Mouse (Mus musculus) megakaryocyte, embryonic 14.5 days (primary cell): Measurements from ENCODE around the gene Tmem25. TPM values are rescaled to one million over a fixed set of nuclear protein-coding genes. Genes with fewer than 3 reads are reported as not detected.

Source experiments
- H3K27me3 ChIP-seq: replicated peaks from 2 replicates; pipeline ENCODE3; 2012; ENCODE audit warnings: inconsistent platforms
- H3K36me3 ChIP-seq: replicated peaks from 2 replicates; pipeline ENCODE3; 2012; ENCODE audit warnings: low read length, inconsistent platforms, mixed read lengths
- H3K4me1 ChIP-seq: 2 replicates; pipeline ENCODE4 v1.6.1; 2012; ENCODE audit warnings: inconsistent platforms
- H3K4me3 ChIP-seq: replicated peaks from 2 replicates; pipeline ENCODE3; 2012; ENCODE audit warnings: moderate library complexity, mild to moderate bottlenecking, inconsistent platforms
- H3K9me3 ChIP-seq: 2 replicates; pipeline ENCODE4 v1.6.1; 2012; ENCODE audit warnings: inconsistent platforms
- FLI1 ChIP-seq: IDR thresholded peaks from 2 replicates; pipeline ENCODE4 v1.6.1; 2012; ENCODE audit warnings: low read length, inconsistent platforms, mixed read lengths
- GATA1 ChIP-seq: IDR thresholded peaks from 3 replicates; pipeline ENCODE4 v1.6.1; 2012; ENCODE audit warnings: mixed read lengths, low read length, inconsistent platforms, borderline replicate concordance
- polyA plus RNA-seq: library from polyadenylated mRNA; stranded (reverse); fragments of >175 nt; gene quantifications from 2 replicates; pipeline ENCODE4 v1.2.3, GENCODE M21; 2012; ENCODE audit warnings: low replicate concordance; ENCODE audit not compliant: insufficient read depth

Tmem25 gene
- polyA plus RNA-seq = not detected in 2 replicates

DNA sequence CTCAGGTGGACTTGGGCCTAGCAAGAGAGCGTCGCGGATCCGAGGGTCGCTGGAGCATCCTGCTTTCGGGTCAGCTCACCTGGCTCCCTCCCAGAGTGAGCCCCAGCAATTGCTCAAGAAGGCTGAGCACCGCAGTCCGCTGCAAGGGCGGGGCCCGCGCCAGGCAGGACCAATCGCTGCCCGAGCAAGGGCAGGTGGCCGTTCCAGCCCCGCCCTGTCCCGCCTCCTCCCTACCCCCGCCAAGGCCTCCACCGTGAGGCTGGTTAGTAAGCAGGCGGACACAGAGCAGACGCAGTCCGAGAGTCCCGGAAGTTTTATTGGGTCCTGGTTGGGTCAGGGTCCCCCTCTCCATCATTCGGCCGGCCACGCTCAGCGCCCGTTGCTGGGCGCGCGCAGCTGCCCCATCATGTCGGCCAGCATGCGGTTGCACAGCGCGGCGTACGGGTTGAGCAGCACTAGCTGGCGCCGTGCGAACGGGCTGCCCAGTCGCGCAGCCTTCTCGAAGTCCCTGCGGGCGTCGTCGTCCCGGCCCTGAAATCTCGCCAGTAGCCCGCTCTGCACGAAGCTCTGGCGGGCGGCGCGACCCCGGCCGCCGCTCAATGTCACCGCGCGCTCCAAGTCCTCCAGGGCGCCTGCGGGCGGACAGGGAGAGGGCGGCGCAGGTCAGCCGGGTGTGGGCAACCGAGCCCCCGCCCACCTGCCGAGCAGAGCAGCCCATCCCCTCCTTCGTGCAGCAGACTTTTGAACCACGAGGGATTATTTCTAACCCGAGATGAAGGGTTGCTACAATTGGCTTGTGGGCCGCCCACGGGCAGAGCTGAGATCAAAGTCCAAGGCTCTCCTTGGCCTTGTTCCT, at the start of gene Tmem25:
Tmem25 (minus strand) TSS at position 206 of the 856 bp plus-strand sequence.
- Histone ChIP-seq H3K4me3 (peak within 1 kb of the TSS; percentile 93), H3K27me3 (peaks cover 62% of the 10 kb centered on the region), H3K4me1 (peaks cover 24% of the 10 kb centered on the region), H3K36me3 (peaks cover 3% of the 10 kb centered on the region), H3K9me3 (no peaks in the 10 kb centered on the region)
- TF ChIP-seq FLI1 (no peak), GATA1 (no peak)

DNA sequence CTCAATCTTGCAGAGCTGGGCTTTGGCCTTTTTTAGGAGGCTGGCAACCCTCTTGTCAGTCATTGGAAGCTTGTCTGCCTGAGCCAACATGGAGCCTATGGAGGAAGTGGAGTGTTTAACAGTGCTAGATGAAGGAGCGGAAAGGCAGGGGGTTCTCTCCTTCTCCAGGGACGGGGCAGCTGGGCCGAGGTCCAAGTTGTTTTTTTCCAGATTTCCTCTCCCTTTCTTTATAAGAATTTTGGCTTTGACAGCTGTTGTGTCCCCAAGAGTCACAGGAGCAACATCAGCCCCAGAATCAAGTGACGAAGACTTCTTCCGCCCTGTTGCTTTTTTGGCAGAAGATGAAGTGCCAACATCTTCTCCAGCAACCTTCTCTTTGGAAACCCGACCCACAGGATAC, 48.3 kb upstream of the Tmem25 start:
- peaks cover 98% of the 10 kb centered on the region for H3K36me3 ChIP-seq
- TF ChIP-seq FLI1 (no peak), GATA1 (no peak)
- H3K9me3 ChIP-seq = no peaks in the 10 kb centered on the region
- H3K27me3 ChIP-seq = no peaks in the 10 kb centered on the region
- H3K4me3 ChIP-seq = no peak overlapping the region
- peaks cover 10% of the 10 kb centered on the region for H3K4me1 ChIP-seq

DNA sequence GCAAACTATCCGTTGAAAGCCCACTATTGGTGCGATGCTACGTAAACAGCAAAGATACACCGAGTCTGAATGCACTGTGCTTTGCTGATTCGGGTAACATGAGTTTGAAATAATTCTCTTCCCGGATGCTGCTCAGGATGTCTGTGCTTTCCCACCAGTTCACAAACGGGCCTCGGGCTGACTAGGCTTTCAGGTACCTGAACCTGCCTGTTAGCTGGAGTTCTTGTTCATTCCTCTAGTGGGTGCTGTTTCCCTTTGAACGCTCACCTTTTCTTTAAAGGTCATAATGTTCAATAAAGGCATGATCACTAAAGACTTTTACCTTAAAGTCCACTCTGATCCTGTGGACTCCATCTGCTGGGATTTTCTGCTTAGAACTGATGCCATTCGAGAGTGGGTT, 42.1 kb upstream of the Tmem25 start:
- H3K4me1 ChIP-seq = peaks cover 26% of the 10 kb centered on the region
- H3K36me3 ChIP-seq = peaks cover 98% of the 10 kb centered on the region

GRCm38 (mm10) chr9:44836439-44836838, 37.3 kb upstream of the Tmem25 start:
- Histone ChIP-seq H3K4me1 (peaks cover 22% of the 10 kb centered on the region), H3K9me3 (no peaks in the 10 kb centered on the region), H3K27me3 (no peaks in the 10 kb centered on the region), H3K36me3 (peaks cover 98% of the 10 kb centered on the region), H3K4me3 (no peak overlapping the region)
- TF ChIP-seq GATA1 (no peak), FLI1 (no peak)

More for the DNA sequence above, 42.1 kb upstream of the Tmem25 start:
- TF ChIP-seq FLI1 (no peak), GATA1 (no peak)
- Histone ChIP-seq H3K4me3 (no peak overlapping the region), H3K27me3 (no peaks in the 10 kb centered on the region), H3K9me3 (no peaks in the 10 kb centered on the region)

GRCm38 (mm10) chr9:44832356-44832755, 33.2 kb upstream of the Tmem25 start:
- TF ChIP-seq FLI1 = no peak
- TF ChIP-seq GATA1 = no peak
- Histone ChIP-seq H3K4me1 (peaks cover 13% of the 10 kb centered on the region; the same call in 1 of the 2 replicates), H3K4me3 (no peak overlapping the region), H3K27me3 (no peaks in the 10 kb centered on the region), H3K9me3 (no peaks in the 10 kb centered on the region), H3K36me3 (peaks cover 100% of the 10 kb centered on the region)

- TF ChIP-seq GATA1 (no peak), FLI1 (no peak)
- H3K4me3 ChIP-seq = no peak overlapping the region
Observed at GRCm38 (mm10) chr9:44830506-44830905, 31.4 kb upstream of the Tmem25 start.

GRCm38 (mm10) chr9:44828944-44829343, 29.8 kb upstream of the Tmem25 start:
- peaks cover 100% of the 10 kb centered on the region for H3K36me3 ChIP-seq
- H3K4me1 ChIP-seq = peaks cover 9% of the 10 kb centered on the region; the same call in 1 of the 2 replicates
- H3K27me3 ChIP-seq = no peaks in the 10 kb centered on the region
- TF ChIP-seq FLI1 (no peak), GATA1 (no peak)
- no peaks in the 10 kb centered on the region for H3K9me3 ChIP-seq
- H3K4me3 ChIP-seq = no peak overlapping the region

More at GRCm38 (mm10) chr9:44830506-44830905, 31.4 kb upstream of the Tmem25 start:
- H3K27me3 ChIP-seq = no peaks in the 10 kb centered on the region
- H3K9me3 ChIP-seq = no peaks in the 10 kb centered on the region
- H3K4me1 ChIP-seq = peaks cover 9% of the 10 kb centered on the region; the same call in 1 of the 2 replicates
- peaks cover 100% of the 10 kb centered on the region for H3K36me3 ChIP-seq

GRCm38 (mm10) chr9:44826660-44827059, 27.6 kb upstream of the Tmem25 start:
- peaks cover 100% of the 10 kb centered on the region for H3K36me3 ChIP-seq
- no peak for TF ChIP-seq GATA1
- no peak for TF ChIP-seq FLI1
- peaks cover 9% of the 10 kb centered on the region; the same call in 1 of the 2 replicates for H3K4me1 ChIP-seq
- H3K27me3 ChIP-seq = no peaks in the 10 kb centered on the region
- no peak overlapping the region for H3K4me3 ChIP-seq
- no peaks in the 10 kb centered on the region for H3K9me3 ChIP-seq

GRCm38 (mm10) chr9:44819920-44820827, 21.1 kb upstream of the Tmem25 start:
- peaks cover 8% of the 10 kb centered on the region for H3K4me1 ChIP-seq
- H3K36me3 ChIP-seq = peaks cover 100% of the 10 kb centered on the region
- H3K4me3 ChIP-seq = no peak overlapping the region
- H3K9me3 ChIP-seq = no peaks in the 10 kb centered on the region
- TF ChIP-seq FLI1 (no peak), GATA1 (no peak)
- no peaks in the 10 kb centered on the region for H3K27me3 ChIP-seq
